Mouse (Mus musculus) liver, postnatal 0 days (tissue): ENCODE data around the gene Cdc42. TPM values are rescaled to one million over a fixed set of nuclear protein-coding genes. Genes with fewer than 3 reads are reported as not detected.

Experiments used
- ATAC-seq: fragments of 200-750 bp; cut with Nextera tagmentation; 2 replicates; pipeline ENCODE4 v1.8.0; 2017; ENCODE audit warnings: mild to moderate bottlenecking, moderate library complexity
- DNase-seq: peaks from one replicate; pipeline ENCODE4 v3.0.0-alpha.2; 2016
- H3K27ac ChIP-seq: fragments of 300-500 bp; sonication (generic); 2 replicates; pipeline ENCODE4 v1.5.1; 2014; ENCODE audit warnings: antibody characterized with exemption, moderate library complexity, mild to moderate bottlenecking, low read depth
- H3K27me3 ChIP-seq: fragments of 300-500 bp; sonication (generic); 2 replicates; pipeline ENCODE4 v1.6.1; 2014; ENCODE audit warnings: low read length, control low read depth, mixed read lengths; ENCODE audit not compliant: insufficient read depth
- H3K36me3 ChIP-seq: fragments of 300-500 bp; sonication (generic); replicated peaks from 2 replicates; pipeline ENCODE4 v1.6.1; 2014; ENCODE audit warnings: mild to moderate bottlenecking, control low read depth, low read length, moderate library complexity, mixed read lengths; ENCODE audit not compliant: insufficient read depth
- H3K4me1 ChIP-seq: fragments of 300-500 bp; sonication (generic); 2 replicates; pipeline ENCODE4 v1.6.1; 2014; ENCODE audit warnings: antibody characterized with exemption, mild to moderate bottlenecking, control low read depth; ENCODE audit not compliant: insufficient read depth
- H3K4me2 ChIP-seq: fragments of 300-500 bp; sonication (generic); 2 replicates; pipeline ENCODE4 v1.6.1; 2014; ENCODE audit warnings: low read depth, mild to moderate bottlenecking, low read length, moderate library complexity, mixed read lengths
- H3K4me3 ChIP-seq: fragments of 300-500 bp; sonication (generic); 2 replicates; pipeline ENCODE4 v1.5.1; 2014; ENCODE audit warnings: low read depth, low read length
- H3K9ac ChIP-seq: fragments of 300-500 bp; sonication (generic); replicated peaks from 2 replicates; pipeline ENCODE4 v1.6.1; 2014; ENCODE audit warnings: mild to moderate bottlenecking, moderate library complexity
- H3K9me3 ChIP-seq: fragments of 300-500 bp; sonication (generic); 2 replicates; pipeline ENCODE4 v1.6.1; 2016; ENCODE audit warnings: mild to moderate bottlenecking, control low read depth, low read length, mixed read lengths
- CTCF ChIP-seq: sonication (generic); IDR thresholded peaks from 2 replicates; pipeline ENCODE4 v1.5.1; 2016; ENCODE audit warnings: antibody characterized with exemption, low read depth
- EP300 ChIP-seq: IDR thresholded peaks from 2 replicates; pipeline ENCODE4 v1.6.1; 2016; ENCODE audit warnings: antibody characterized with exemption, low read depth, mild to moderate bottlenecking
- WGBS: fragments of 180-500 bp; shearing (Covaris S2); extraction: QIAGEN DNeasy Blood & Tissue Kit; methylation state at CpG from one replicate; pipeline ENCODE4 v1.1.7; 2014; ENCODE audit not compliant: insufficient replicate concordance; 5-methylcytosine and 5-hydroxymethylcytosine counted together
- polyA plus RNA-seq: library from polyadenylated mRNA; unstranded; fragments of >200 nt; fragmentation: Nextera tagmentation; extraction: Ambion mirVana; gene quantifications from 2 replicates; pipeline ENCODE4 v1.2.1, GENCODE M21; 2015

Gene Cdc42
- polyA plus RNA-seq, 1 experiment from 2014 or later, result 227 TPM

DNA sequence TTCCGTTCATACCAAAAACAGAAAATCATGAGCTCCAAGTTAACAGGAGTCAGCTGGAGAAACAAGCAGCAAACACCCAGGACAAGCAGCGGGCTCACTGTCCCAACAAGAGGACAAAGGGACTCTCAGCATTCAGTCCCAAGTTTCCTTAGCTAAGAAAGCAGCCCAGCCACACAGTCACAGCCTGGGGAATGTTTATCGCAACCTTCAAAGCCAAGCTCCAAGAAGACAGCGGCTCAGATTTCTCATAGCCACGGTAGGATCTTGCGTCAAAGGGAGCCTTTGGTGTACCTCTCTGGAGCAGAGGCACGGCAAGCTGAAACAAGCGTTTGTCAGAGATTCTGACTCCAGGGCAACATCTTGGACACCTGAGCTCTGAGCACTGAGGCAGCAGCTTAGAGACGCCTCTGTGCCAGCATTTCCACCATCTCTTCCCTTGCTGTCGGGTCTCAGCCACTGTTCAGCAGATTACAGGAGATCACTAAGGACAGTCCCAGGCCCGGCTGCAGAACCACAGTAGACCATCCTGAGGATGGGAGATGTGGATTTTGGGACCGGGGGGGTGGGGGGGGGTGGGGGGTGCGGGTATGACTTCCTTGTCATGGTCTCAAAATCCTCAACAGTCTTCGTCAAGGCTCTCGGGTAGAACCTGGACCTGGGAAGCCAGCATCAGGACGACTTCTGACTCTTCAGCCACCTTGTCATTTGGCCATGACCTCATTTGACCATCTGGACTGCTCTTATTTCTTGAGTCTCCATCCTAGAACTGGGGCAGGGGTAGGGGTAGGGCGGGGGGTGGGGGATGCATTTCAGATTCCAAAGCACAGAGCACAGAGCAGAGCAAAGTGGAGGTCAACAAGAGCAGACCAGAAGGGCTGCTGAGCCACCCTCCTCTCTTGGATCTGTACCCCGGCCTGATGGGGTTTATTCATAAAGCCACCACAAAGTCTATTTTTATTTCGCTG is 18.1 kb upstream of the Cdc42 start:
- Histone ChIP-seq H3K27ac (no peak overlapping the region), H3K4me2 (no peak overlapping the region), H3K9me3 (no peaks in the 10 kb centered on the region), H3K27me3 (no peaks in the 10 kb centered on the region), H3K4me1 (peaks cover 13% of the 10 kb centered on the region), H3K36me3 (no peaks in the 10 kb centered on the region), H3K9ac (no peak overlapping the region), H3K4me3 (no peak overlapping the region)
- DNase-seq (no peak), ATAC-seq (no peak)
- WGBS, result 65% methylated on average over 19 of the region's 19 CpGs
- TF ChIP-seq CTCF (no peak), EP300 (no peak)

DNA sequence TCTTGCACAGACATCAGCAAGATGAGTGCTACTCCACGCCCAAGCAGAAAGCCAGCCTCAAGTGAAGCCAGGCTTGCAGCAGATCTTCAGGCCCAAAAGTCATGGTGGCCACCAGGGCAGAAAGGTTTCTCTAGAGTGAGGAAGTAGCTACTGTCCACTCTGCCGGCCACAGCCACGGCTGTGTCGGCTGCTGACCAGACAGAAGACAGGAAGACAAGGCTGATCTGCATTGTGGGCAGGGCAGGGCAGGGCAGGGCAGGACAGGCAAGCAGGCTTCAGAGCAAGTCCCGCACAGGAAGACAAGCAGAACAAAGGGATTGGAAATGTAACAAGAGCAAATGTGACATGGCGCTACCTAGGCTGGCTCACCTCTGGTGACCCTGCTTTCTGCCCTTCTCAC is 16.2 kb upstream of the Cdc42 start:
- H3K27me3 ChIP-seq, result no peaks in the 10 kb centered on the region
- no peak for TF ChIP-seq EP300
- TF ChIP-seq CTCF, result no peak
- ATAC-seq, result peak; percentile 56
- WGBS, result 49% methylated on average over 6 of the region's 6 CpGs
- H3K27ac ChIP-seq, result peak overlapping the region; percentile 66
- H3K4me2 ChIP-seq, result 0 out of 2 replicates have a peak overlapping the region, but pooled peaks have one; percentile 18
- no peaks in the 10 kb centered on the region for H3K36me3 ChIP-seq
- H3K9ac ChIP-seq, result no peak overlapping the region
- DNase-seq, result no peak
- peaks cover 16% of the 10 kb centered on the region for H3K4me1 ChIP-seq
- H3K4me3 ChIP-seq, result no peak overlapping the region
- H3K9me3 ChIP-seq, result no peaks in the 10 kb centered on the region

DNA sequence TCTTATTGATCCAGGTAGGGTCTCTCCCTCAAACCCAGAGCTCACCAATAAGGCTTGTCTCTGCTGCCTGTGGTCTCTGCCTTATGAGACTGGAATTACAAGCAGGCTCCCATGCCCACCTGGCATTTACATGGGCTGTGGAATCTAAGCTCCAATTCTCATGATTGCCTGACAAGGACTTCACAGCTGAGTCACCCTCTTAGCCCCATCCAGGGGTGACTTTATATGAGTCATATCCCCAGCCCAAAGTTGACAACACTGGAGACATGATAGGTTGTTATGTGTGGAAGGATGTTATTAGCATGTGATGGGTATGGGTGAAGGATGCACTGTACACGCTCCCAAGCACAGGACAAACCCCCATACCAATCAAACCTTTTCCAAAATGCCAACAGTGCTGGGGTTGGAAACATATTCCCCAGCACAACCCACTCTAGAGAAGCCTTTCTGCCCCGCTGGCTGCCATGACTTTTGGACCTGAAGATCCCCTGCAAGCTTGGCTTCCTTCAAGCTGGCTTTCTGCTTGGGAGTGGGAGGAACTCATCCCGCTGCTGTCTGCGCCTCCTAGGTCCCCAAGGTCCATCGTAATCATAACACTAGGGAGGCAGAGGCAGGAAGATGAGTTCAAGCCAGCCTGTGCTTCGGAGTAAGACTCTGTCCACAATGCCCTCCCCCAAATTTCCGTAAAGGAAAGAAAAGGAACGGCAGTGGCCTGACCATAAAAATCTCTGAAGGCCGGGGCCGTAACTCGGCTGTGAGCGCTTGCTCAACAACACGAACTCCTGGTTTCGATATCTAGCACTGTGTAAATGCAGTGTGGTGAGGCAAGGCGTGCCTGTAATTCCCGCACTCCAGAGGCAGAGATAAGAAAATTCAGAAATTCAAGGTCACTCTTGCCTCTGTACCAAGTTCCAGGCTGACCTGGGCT is 14.3 kb upstream of the Cdc42 start:
- no peaks in the 10 kb centered on the region for H3K27me3 ChIP-seq
- peaks cover 29% of the 10 kb centered on the region for H3K4me1 ChIP-seq
- ATAC-seq (peak; percentile 55), DNase-seq (no peak)
- no peak overlapping the region for H3K4me3 ChIP-seq
- peak overlapping the region; percentile 46 for H3K9ac ChIP-seq
- H3K4me2 ChIP-seq, result peak overlapping the region; percentile 55
- 58% methylated on average over 16 of the region's 16 CpGs for WGBS
- peak overlapping the region; percentile 51 for H3K27ac ChIP-seq
- TF ChIP-seq CTCF, result no peak
- no peak for TF ChIP-seq EP300
- no peaks in the 10 kb centered on the region for H3K36me3 ChIP-seq
- no peaks in the 10 kb centered on the region for H3K9me3 ChIP-seq

DNA sequence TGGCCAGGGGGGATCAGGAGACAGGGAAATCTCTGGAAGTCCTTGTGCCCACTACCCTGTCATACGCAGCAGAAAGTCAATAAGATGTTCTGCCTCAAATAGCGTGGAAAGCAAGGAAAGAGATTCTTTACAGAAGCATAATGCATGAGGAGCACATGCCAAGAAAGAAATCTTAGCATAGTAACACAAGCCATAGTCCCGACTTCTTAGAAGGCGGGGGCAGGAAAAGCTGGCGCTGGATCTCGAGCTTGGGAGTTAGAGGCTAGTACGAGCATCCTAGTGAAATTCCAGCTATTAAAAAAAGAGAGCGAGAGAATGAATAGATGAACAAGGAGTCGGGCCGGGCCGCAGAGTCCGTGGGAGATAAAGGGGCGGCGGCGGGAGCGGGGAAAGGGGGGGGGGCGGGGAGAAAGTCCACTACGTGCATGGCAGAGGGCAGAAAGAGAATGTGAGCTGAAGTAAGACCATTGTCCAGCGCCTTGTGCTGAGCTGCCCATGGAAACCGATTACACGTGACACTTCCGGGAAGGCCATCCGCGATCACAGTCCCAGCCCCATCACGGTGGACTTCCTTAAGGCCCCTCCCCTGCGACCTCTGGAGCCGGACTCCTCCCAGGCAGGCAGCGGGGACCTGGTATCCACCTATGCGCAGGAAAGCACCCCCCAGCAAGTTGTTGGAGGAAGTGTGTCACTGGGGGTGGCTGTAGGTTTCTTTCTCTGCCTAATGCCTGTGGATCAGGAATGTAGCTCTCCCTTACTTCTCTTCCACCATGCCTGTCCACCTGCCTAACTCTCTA is 12.6 kb upstream of the Cdc42 start:
- 20% methylated on average over 28 of the region's 29 CpGs for WGBS
- no peaks in the 10 kb centered on the region for H3K9me3 ChIP-seq
- peak overlapping the region; percentile 69 for H3K4me2 ChIP-seq
- peak overlapping the region; percentile 36 for H3K4me3 ChIP-seq
- H3K27me3 ChIP-seq, result no peaks in the 10 kb centered on the region
- H3K36me3 ChIP-seq, result no peaks in the 10 kb centered on the region
- peak; percentile 56 for DNase-seq
- H3K4me1 ChIP-seq, result peaks cover 36% of the 10 kb centered on the region
- TF ChIP-seq CTCF, result no peak
- TF ChIP-seq EP300, result no peak
- peak; percentile 45 for ATAC-seq
- peak overlapping the region; percentile 36 for H3K27ac ChIP-seq
- peak overlapping the region; percentile 53 for H3K9ac ChIP-seq

DNA sequence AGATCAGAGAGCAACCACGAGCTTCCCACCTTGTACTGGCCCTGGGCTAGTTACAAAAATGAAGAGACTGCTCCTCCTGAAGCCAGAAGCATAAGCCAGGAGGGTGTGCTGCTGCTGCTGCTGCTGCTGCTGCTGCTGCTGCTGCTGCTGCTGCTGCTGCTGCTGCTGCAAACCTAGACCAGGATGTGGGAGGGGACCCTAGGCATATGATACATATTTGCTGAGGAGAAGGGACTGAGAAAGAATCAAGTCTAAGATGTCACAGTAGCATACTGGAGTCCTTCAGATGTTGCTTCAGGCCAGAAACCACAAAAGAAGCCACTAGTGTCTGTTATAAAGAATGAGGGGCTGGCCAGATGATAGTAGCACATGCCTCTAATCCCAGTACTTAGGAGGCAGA is 10.7 kb upstream of the Cdc42 start:
- DNase-seq, result no peak
- Histone ChIP-seq H3K27ac (peak overlapping the region; percentile 89), H3K9me3 (no peaks in the 10 kb centered on the region), H3K27me3 (no peaks in the 10 kb centered on the region), H3K36me3 (no peaks in the 10 kb centered on the region), H3K9ac (0 out of 2 replicates have a peak overlapping the region, but pooled peaks have one; percentile 30), H3K4me3 (no peak overlapping the region), H3K4me1 (peaks cover 35% of the 10 kb centered on the region), H3K4me2 (peak overlapping the region; percentile 48)
- ATAC-seq, result no peak
- TF ChIP-seq EP300 (no peak), CTCF (no peak)
- 22% methylated on average over 1 of the region's 1 CpGs for WGBS
